Mouse (Mus musculus): ENCODE data around the gene Rasgef1b. TPM values are rescaled to one million over a fixed set of nuclear protein-coding genes. Genes with fewer than 3 reads are reported as not detected.

Rasgef1b gene
- polyA plus RNA-seq, 1 experiment from 2014 or later, result 33.9 TPM

DNA sequence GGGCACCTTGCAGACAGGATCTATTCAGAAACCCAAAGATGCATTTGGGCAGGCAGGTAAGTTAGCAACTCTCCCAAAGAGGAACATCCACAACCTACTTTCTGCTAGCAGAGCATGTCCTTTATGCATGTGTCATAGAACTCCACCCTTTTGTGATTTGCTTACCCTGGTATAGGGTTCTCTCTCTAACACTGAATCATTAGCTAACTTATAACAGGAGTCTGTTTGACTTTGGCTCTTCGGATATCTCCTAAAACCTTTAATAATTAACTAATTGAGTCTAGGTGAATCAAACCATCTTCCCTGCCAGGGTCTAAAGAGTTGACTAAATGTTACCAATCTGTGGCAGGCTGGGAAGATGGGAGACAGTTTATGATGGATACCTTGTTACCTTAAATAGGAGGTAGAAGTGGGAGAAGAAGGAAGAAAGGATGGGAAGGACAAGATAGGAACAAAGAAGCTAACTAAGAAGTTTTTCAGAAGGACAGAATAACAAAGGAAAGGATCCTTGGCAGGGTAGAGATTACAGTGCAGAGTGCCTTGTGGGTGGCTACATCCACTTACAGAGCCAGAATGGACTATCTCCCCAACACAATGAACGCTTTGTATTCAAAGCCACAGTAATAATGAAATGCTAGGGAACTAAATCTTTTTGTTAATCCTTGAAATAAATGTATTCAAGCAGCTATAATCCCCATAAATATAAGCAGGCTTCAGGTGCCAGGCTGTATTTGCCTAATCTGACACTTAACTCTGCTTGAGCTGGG lies 186.7 kb downstream of the Rasgef1b start:
- Histone ChIP-seq H3K36me3 (ENCODE audit: insufficient read depth, low read length) (no peaks in the 10 kb centered on the region), H3K4me2 (replicated peaks; ENCODE audit: low read depth, low read length) (no peak overlapping the region), H3K9me3 (ENCODE audit: low read length) (no peaks in the 10 kb centered on the region), H3K4me1 (ENCODE audit: insufficient read depth, low read depth, low read length) (no peaks in the 10 kb centered on the region), H3K27me3 (replicated peaks; ENCODE audit: insufficient read depth, low read length) (no peaks in the 10 kb centered on the region), H3K4me3 (ENCODE audit: low read depth, low read length) (no peak overlapping the region), H3K9ac (replicated peaks; ENCODE audit: low read depth) (no peak overlapping the region), H3K27ac (ENCODE audit: low read length) (no peak overlapping the region)
- WGBS, result 79% methylated on average over 2 of the region's 2 CpGs
- TF ChIP-seq EP300 (IDR thresholded peaks at IDR 0.05) (no peak), CTCF (IDR thresholded peaks at IDR 0.05) (no peak)
- DNase-seq (ENCODE audit: low spot score), result no peak
- no peak for ATAC-seq

- H3K4me3 ChIP-seq (ENCODE audit: low read depth, low read length), result no peak overlapping the region
- H3K36me3 ChIP-seq (ENCODE audit: insufficient read depth, low read length), result no peaks in the 10 kb centered on the region
- H3K9ac ChIP-seq (replicated peaks; ENCODE audit: low read depth), result no peak overlapping the region
- TF ChIP-seq CTCF (IDR thresholded peaks at IDR 0.05) (no peak), EP300 (IDR thresholded peaks at IDR 0.05) (no peak)
- H3K9me3 ChIP-seq (ENCODE audit: low read length), result no peaks in the 10 kb centered on the region
- WGBS, result 41% methylated on average over 11 of the region's 11 CpGs
- ATAC-seq, result no peak
- H3K27ac ChIP-seq (ENCODE audit: low read length), result no peak overlapping the region
- H3K4me2 ChIP-seq (replicated peaks; ENCODE audit: low read depth, low read length), result no peak overlapping the region
- no peaks in the 10 kb centered on the region for H3K27me3 ChIP-seq (replicated peaks; ENCODE audit: insufficient read depth, low read length)
- no peaks in the 10 kb centered on the region for H3K4me1 ChIP-seq (ENCODE audit: insufficient read depth, low read depth, low read length)
- DNase-seq (ENCODE audit: low spot score), result no peak
Measured at GRCm38 (mm10) chr5:99541321-99541895, 187.5 kb downstream of the Rasgef1b start.

DNA sequence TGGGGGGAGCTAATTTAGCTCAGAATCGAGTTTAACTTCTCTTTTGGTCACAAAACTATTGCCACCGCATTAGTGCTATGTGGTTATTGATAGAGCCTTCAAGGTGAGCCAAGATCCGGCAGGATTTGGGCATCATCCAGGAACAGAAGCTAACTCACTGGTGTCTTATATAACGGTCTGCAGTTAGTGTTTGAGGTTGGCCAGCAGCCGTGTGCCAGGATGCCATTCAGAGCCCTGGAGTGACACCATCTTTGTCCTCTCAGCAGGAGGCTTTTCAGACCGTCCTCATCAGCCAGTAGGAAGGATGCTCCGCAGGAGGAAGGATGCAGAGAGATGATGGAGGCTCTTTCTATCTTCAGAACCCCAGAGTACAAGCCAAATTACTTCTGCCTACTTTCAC lies 195.4 kb downstream of the Rasgef1b start:
- no peaks in the 10 kb centered on the region for H3K9me3 ChIP-seq (ENCODE audit: low read length)
- DNase-seq (ENCODE audit: low spot score), result no peak
- TF ChIP-seq CTCF (IDR thresholded peaks at IDR 0.05) (no peak), EP300 (IDR thresholded peaks at IDR 0.05) (no peak)
- no peaks in the 10 kb centered on the region for H3K36me3 ChIP-seq (ENCODE audit: insufficient read depth, low read length)
- H3K27me3 ChIP-seq (replicated peaks; ENCODE audit: insufficient read depth, low read length), result no peaks in the 10 kb centered on the region
- WGBS, result 68% methylated on average over 7 of the region's 7 CpGs
- ATAC-seq, result no peak
- no peak overlapping the region for H3K4me2 ChIP-seq (replicated peaks; ENCODE audit: low read depth, low read length)
- no peak overlapping the region for H3K27ac ChIP-seq (ENCODE audit: low read length)
- H3K4me3 ChIP-seq (ENCODE audit: low read depth, low read length), result no peak overlapping the region
- H3K4me1 ChIP-seq (ENCODE audit: insufficient read depth, low read depth, low read length), result no peaks in the 10 kb centered on the region
- no peak overlapping the region for H3K9ac ChIP-seq (replicated peaks; ENCODE audit: low read depth)

DNA sequence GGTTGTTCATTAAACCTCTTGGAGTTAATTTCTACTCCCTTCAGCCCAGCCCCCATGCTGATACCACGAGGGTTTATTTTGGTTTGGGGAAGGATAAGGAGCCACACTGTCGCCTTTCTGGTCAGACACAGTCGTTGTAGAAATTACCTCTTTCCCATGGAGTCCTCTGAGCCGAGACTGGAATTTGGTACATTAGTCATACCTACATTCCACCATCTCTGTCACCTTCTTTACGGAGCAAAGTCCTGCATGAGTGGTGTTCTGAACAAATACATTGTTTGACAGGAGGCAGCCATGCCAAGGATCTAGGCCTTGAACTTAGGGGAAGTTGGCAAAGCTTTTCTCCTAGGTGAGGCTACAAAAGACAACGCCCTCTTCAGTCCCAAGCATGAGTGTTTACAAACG lies 202.1 kb downstream of the Rasgef1b start:
- peak; percentile 85 for TF ChIP-seq EP300 (IDR thresholded peaks at IDR 0.05)
- no peak for TF ChIP-seq CTCF (IDR thresholded peaks at IDR 0.05)
- H3K36me3 ChIP-seq (ENCODE audit: insufficient read depth, low read length), result no peaks in the 10 kb centered on the region
- no peak overlapping the region for H3K4me2 ChIP-seq (replicated peaks; ENCODE audit: low read depth, low read length)
- H3K9ac ChIP-seq (replicated peaks; ENCODE audit: low read depth), result no peak overlapping the region
- H3K27me3 ChIP-seq (replicated peaks; ENCODE audit: insufficient read depth, low read length), result no peaks in the 10 kb centered on the region
- WGBS, result 46% methylated on average over 7 of the region's 7 CpGs
- H3K4me3 ChIP-seq (ENCODE audit: low read depth, low read length), result no peak overlapping the region
- DNase-seq (ENCODE audit: low spot score), result peak; percentile 84
- peak; percentile 75 for ATAC-seq
- H3K4me1 ChIP-seq (ENCODE audit: insufficient read depth, low read depth, low read length), result peaks cover 4% of the 10 kb centered on the region; the same call in 1 of the 2 replicates
- no peak overlapping the region for H3K27ac ChIP-seq (ENCODE audit: low read length)
- no peaks in the 10 kb centered on the region for H3K9me3 ChIP-seq (ENCODE audit: low read length)

- Histone ChIP-seq H3K4me3 (ENCODE audit: low read depth, low read length) (no peak overlapping the region), H3K9me3 (ENCODE audit: low read length) (no peaks in the 10 kb centered on the region), H3K4me2 (replicated peaks; ENCODE audit: low read depth, low read length) (no peak overlapping the region), H3K27ac (ENCODE audit: low read length) (no peak overlapping the region), H3K9ac (replicated peaks; ENCODE audit: low read depth) (no peak overlapping the region), H3K36me3 (ENCODE audit: insufficient read depth, low read length) (no peaks in the 10 kb centered on the region), H3K4me1 (ENCODE audit: insufficient read depth, low read depth, low read length) (peaks cover 6% of the 10 kb centered on the region; the same call in 1 of the 2 replicates), H3K27me3 (replicated peaks; ENCODE audit: insufficient read depth, low read length) (no peaks in the 10 kb centered on the region)
- TF ChIP-seq CTCF (IDR thresholded peaks at IDR 0.05) (no peak), EP300 (IDR thresholded peaks at IDR 0.05) (no peak)
- WGBS, result 65% methylated on average over 4 of the region's 4 CpGs
- DNase-seq (ENCODE audit: low spot score), result peak; percentile 37
- ATAC-seq, result no peak
Measured at GRCm38 (mm10) chr5:99525649-99526048, 203.2 kb downstream of the Rasgef1b start.

- H3K9ac ChIP-seq (replicated peaks; ENCODE audit: low read depth), result no peak overlapping the region
- ATAC-seq, result peak; percentile 88
- peaks cover 6% of the 10 kb centered on the region; the same call in 1 of the 2 replicates for H3K4me1 ChIP-seq (ENCODE audit: insufficient read depth, low read depth, low read length)
- peak; percentile 90 for DNase-seq (ENCODE audit: low spot score)
- H3K4me3 ChIP-seq (ENCODE audit: low read depth, low read length), result no peak overlapping the region
- TF ChIP-seq CTCF (IDR thresholded peaks at IDR 0.05) (no peak; the same call in 1 of the 2 replicates), EP300 (IDR thresholded peaks at IDR 0.05) (peak; percentile 87)
- H3K27ac ChIP-seq (ENCODE audit: low read length), result peak overlapping the region; percentile 43
- H3K27me3 ChIP-seq (replicated peaks; ENCODE audit: insufficient read depth, low read length), result no peaks in the 10 kb centered on the region
- H3K4me2 ChIP-seq (replicated peaks; ENCODE audit: low read depth, low read length), result no peak overlapping the region
- no peaks in the 10 kb centered on the region for H3K9me3 ChIP-seq (ENCODE audit: low read length)
- WGBS, result 33% methylated on average over 8 of the region's 8 CpGs
- no peaks in the 10 kb centered on the region for H3K36me3 ChIP-seq (ENCODE audit: insufficient read depth, low read length)
Measured at GRCm38 (mm10) chr5:99522571-99523269, 206.1 kb downstream of the Rasgef1b start.

All from lung, postnatal 0 days (tissue).